Mouse (Mus musculus): ENCODE measurements around the gene Gm382. TPM values are rescaled to one million over a fixed set of nuclear protein-coding genes. Genes with fewer than 3 reads are reported as not detected.

Gm382 gene
- polyA plus RNA-seq (2015; fragmentation: Nextera tagmentation; extraction: Ambion mirVana), result not detected in 2 replicates

- Histone ChIP-seq H3K4me3 (no peak within 1 kb of the TSS), H3K27ac (no peak within 1 kb of the TSS), H3K4me2 (no peak within 1 kb of the TSS), H3K9me3 (replicated peaks) (no peaks in the 10 kb centered on the region), H3K36me3 (no peaks in the 10 kb centered on the region), H3K4me1 (replicated peaks) (no peaks in the 10 kb centered on the region), H3K27me3 (no peaks in the 10 kb centered on the region), H3K9ac (no peak within 1 kb of the TSS)
- 74% methylated on average over 1 of the region's 1 CpGs for WGBS
- ATAC-seq (replicated peaks; ENCODE audit: insufficient number of reproducible peaks, insufficient read depth, low FRiP score, low read depth), result no peak
Measured at GRCm38 (mm10) chrX:127039672-127040071, at the start of gene Gm382. Gm382 (plus strand) TSS chrX:127039972.

GRCm38 (mm10) chrX:127070179-127070578 lies 30.4 kb downstream of the Gm382 start:
- no peak overlapping the region for H3K27ac ChIP-seq
- 77% methylated on average over 2 of the region's 2 CpGs for WGBS
- H3K4me2 ChIP-seq, result no peak overlapping the region
- no peak overlapping the region for H3K9ac ChIP-seq
- ATAC-seq (replicated peaks; ENCODE audit: insufficient number of reproducible peaks, insufficient read depth, low FRiP score, low read depth), result no peak
- no peak overlapping the region for H3K4me3 ChIP-seq
- no peaks in the 10 kb centered on the region for H3K4me1 ChIP-seq (replicated peaks)
- no peaks in the 10 kb centered on the region for H3K9me3 ChIP-seq (replicated peaks)
- no peaks in the 10 kb centered on the region for H3K36me3 ChIP-seq
- H3K27me3 ChIP-seq, result no peaks in the 10 kb centered on the region

GRCm38 (mm10) chrX:127091282-127091681 lies 51.5 kb downstream of the Gm382 start:
- Histone ChIP-seq H3K27ac (no peak overlapping the region), H3K9me3 (replicated peaks) (no peaks in the 10 kb centered on the region), H3K27me3 (no peaks in the 10 kb centered on the region), H3K9ac (no peak overlapping the region), H3K36me3 (no peaks in the 10 kb centered on the region), H3K4me2 (no peak overlapping the region), H3K4me3 (no peak overlapping the region), H3K4me1 (replicated peaks) (no peaks in the 10 kb centered on the region)
- no peak for ATAC-seq (replicated peaks; ENCODE audit: insufficient number of reproducible peaks, insufficient read depth, low FRiP score, low read depth)
- 56% methylated on average over 2 of the region's 2 CpGs for WGBS

- Histone ChIP-seq H3K4me3 (no peak overlapping the region), H3K27me3 (no peaks in the 10 kb centered on the region), H3K36me3 (no peaks in the 10 kb centered on the region), H3K27ac (no peak overlapping the region), H3K9ac (no peak overlapping the region), H3K4me2 (no peak overlapping the region), H3K9me3 (replicated peaks) (no peaks in the 10 kb centered on the region; the same call in 1 of the 2 replicates), H3K4me1 (replicated peaks) (no peaks in the 10 kb centered on the region)
- ATAC-seq (replicated peaks; ENCODE audit: insufficient number of reproducible peaks, insufficient read depth, low FRiP score, low read depth), result no peak
Measured at GRCm38 (mm10) chrX:127093036-127093435, 53.3 kb downstream of the Gm382 start.

GRCm38 (mm10) chrX:127093961-127094360 lies 54.2 kb downstream of the Gm382 start:
- Histone ChIP-seq H3K36me3 (no peaks in the 10 kb centered on the region), H3K27me3 (no peaks in the 10 kb centered on the region), H3K4me3 (no peak overlapping the region), H3K27ac (no peak overlapping the region), H3K4me1 (replicated peaks) (no peaks in the 10 kb centered on the region), H3K9me3 (replicated peaks) (no peaks in the 10 kb centered on the region; the same call in 1 of the 2 replicates), H3K4me2 (no peak overlapping the region), H3K9ac (no peak overlapping the region)
- 76% methylated on average over 3 of the region's 3 CpGs for WGBS
- no peak for ATAC-seq (replicated peaks; ENCODE audit: insufficient number of reproducible peaks, insufficient read depth, low FRiP score, low read depth)

GRCm38 (mm10) chrX:127104341-127104740 lies 64.6 kb downstream of the Gm382 start:
- H3K27ac ChIP-seq, result no peak overlapping the region
- no peaks in the 10 kb centered on the region for H3K27me3 ChIP-seq
- H3K36me3 ChIP-seq, result no peaks in the 10 kb centered on the region
- H3K9me3 ChIP-seq (replicated peaks), result no peaks in the 10 kb centered on the region
- H3K4me2 ChIP-seq, result no peak overlapping the region
- H3K4me1 ChIP-seq (replicated peaks), result no peaks in the 10 kb centered on the region
- ATAC-seq (replicated peaks; ENCODE audit: insufficient number of reproducible peaks, insufficient read depth, low FRiP score, low read depth), result no peak
- no peak overlapping the region for H3K9ac ChIP-seq
- WGBS, result 68% methylated on average over 2 of the region's 2 CpGs
- H3K4me3 ChIP-seq, result no peak overlapping the region

Other genes with a start within 250 kb of the Gm382 start
- gene 4932411N23Rik, start 224.1 kb upstream of the Gm382 start, polyA plus RNA-seq (2015; fragmentation: Nextera tagmentation; extraction: Ambion mirVana), result not detected in 2 replicates